Mouse (Mus musculus) stomach, embryonic 14.5 days (tissue): Measurements from ENCODE around the gene Prickle2. TPM values are rescaled to one million over a fixed set of nuclear protein-coding genes. Genes with fewer than 3 reads are reported as not detected.
A peak's percentile ranks its signal among the peaks of the same experiment; 100 is the strongest.

ENCODE experiments used
- ATAC-seq: fragments of 200-750 bp; cut with Nextera tagmentation; 2 replicates; pipeline ENCODE4 v1.8.0; 2017; ENCODE audit warnings: low read depth, moderate TSS enrichment; ENCODE audit not compliant: insufficient number of reproducible peaks, insufficient read depth, low FRiP score
- H3K27ac ChIP-seq: fragments of 300-500 bp; sonication (generic); 2 replicates; pipeline ENCODE4 v1.5.1; 2014; ENCODE audit warnings: mild to moderate bottlenecking, low read length, moderate library complexity, mixed read lengths
- H3K27me3 ChIP-seq: fragments of 300-500 bp; sonication (generic); 2 replicates; pipeline ENCODE4 v1.6.1; 2014; ENCODE audit warnings: low read length, control low read depth, mixed read lengths; ENCODE audit not compliant: control insufficient read depth, insufficient read depth
- H3K36me3 ChIP-seq: fragments of 300-500 bp; sonication (generic); 2 replicates; pipeline ENCODE4 v1.6.1; 2014; ENCODE audit warnings: mild to moderate bottlenecking, control low read depth, low read length, moderate library complexity, mixed read lengths; ENCODE audit not compliant: control insufficient read depth, insufficient read depth
- H3K4me1 ChIP-seq: fragments of 300-500 bp; sonication (generic); 2 replicates; pipeline ENCODE4 v1.6.1; 2014; ENCODE audit warnings: low read length, control low read depth, mixed read lengths; ENCODE audit not compliant: control insufficient read depth, insufficient read depth
- H3K4me2 ChIP-seq: fragments of 300-500 bp; sonication (generic); replicated peaks from 2 replicates; pipeline ENCODE4 v1.6.1; 2014; ENCODE audit warnings: low read depth, low read length, control low read depth
- H3K4me3 ChIP-seq: fragments of 300-500 bp; sonication (generic); 2 replicates; pipeline ENCODE4 v1.5.1; 2014; ENCODE audit warnings: low read depth, low read length, control low read depth
- H3K9ac ChIP-seq: fragments of 300-500 bp; sonication (generic); replicated peaks from 2 replicates; pipeline ENCODE4 v1.6.1; 2014; ENCODE audit warnings: low read depth, mild to moderate bottlenecking, control low read depth, low read length, moderate library complexity, mixed read lengths
- H3K9me3 ChIP-seq: fragments of 300-500 bp; sonication (generic); 2 replicates; pipeline ENCODE4 v1.6.1; 2016; ENCODE audit warnings: low read depth, low read length, control low read depth; ENCODE audit not compliant: control insufficient read depth
- WGBS: fragments of 180-500 bp; shearing (Covaris S2); extraction: QIAGEN DNeasy Blood & Tissue Kit; methylation state at CpG from one replicate; pipeline ENCODE4 v1.1.7; 2014; 5-methylcytosine and 5-hydroxymethylcytosine counted together
- polyA plus RNA-seq: library from polyadenylated mRNA; unstranded; fragments of >200 nt; fragmentation: Nextera tagmentation; extraction: Ambion mirVana; gene quantifications from 2 replicates; pipeline ENCODE4 v1.2.1, GENCODE M21; 2014

The Prickle2 gene
- polyA plus RNA-seq, 1 experiment from 2014 or later, result 13.4 TPM

- Histone ChIP-seq H3K27me3 (no peaks in the 10 kb centered on the region), H3K27ac (peak overlapping the region; percentile 86), H3K36me3 (no peaks in the 10 kb centered on the region), H3K9ac (no peak overlapping the region; the same call in 1 of the 2 replicates), H3K9me3 (no peaks in the 10 kb centered on the region), H3K4me2 (peak overlapping the region; percentile 59), H3K4me3 (peak overlapping the region; percentile 39), H3K4me1 (peaks cover 21% of the 10 kb centered on the region)
- under 1% methylated on average over 21 of the region's 21 CpGs for WGBS
- ATAC-seq, result peak; percentile 61
Observed at GRCm38 (mm10) chr6:92480941-92481689, 224.8 kb downstream of the Prickle2 start.

- 91% methylated on average over 1 of the region's 1 CpGs for WGBS
- ATAC-seq, result no peak
- H3K9me3 ChIP-seq, result no peaks in the 10 kb centered on the region
- H3K36me3 ChIP-seq, result no peaks in the 10 kb centered on the region
- no peak overlapping the region for H3K9ac ChIP-seq
- H3K27me3 ChIP-seq, result no peaks in the 10 kb centered on the region
- peaks cover 21% of the 10 kb centered on the region for H3K4me1 ChIP-seq
- H3K27ac ChIP-seq, result no peak overlapping the region
- no peak overlapping the region for H3K4me3 ChIP-seq
- H3K4me2 ChIP-seq, result peak overlapping the region; percentile 59; the same call in 1 of the 2 replicates
Observed at GRCm38 (mm10) chr6:92478612-92479011, 227.3 kb downstream of the Prickle2 start.

GRCm38 (mm10) chr6:92477621-92478020, 228.3 kb downstream of the Prickle2 start:
- Histone ChIP-seq H3K36me3 (no peaks in the 10 kb centered on the region), H3K27ac (no peak overlapping the region), H3K4me3 (no peak overlapping the region), H3K4me2 (no peak overlapping the region), H3K27me3 (no peaks in the 10 kb centered on the region), H3K9me3 (no peaks in the 10 kb centered on the region), H3K9ac (no peak overlapping the region), H3K4me1 (peaks cover 21% of the 10 kb centered on the region)
- ATAC-seq, result no peak
- 90% methylated on average over 2 of the region's 2 CpGs for WGBS

- Histone ChIP-seq H3K4me3 (no peak overlapping the region), H3K9ac (no peak overlapping the region), H3K27ac (peak overlapping the region; percentile 88), H3K27me3 (no peaks in the 10 kb centered on the region), H3K4me1 (peaks cover 27% of the 10 kb centered on the region), H3K36me3 (no peaks in the 10 kb centered on the region), H3K9me3 (no peaks in the 10 kb centered on the region), H3K4me2 (no peak overlapping the region)
- no peak for ATAC-seq
- WGBS, result 63% methylated on average over 4 of the region's 4 CpGs
Observed at GRCm38 (mm10) chr6:92469456-92469855, 236.5 kb downstream of the Prickle2 start.

- no peaks in the 10 kb centered on the region for H3K9me3 ChIP-seq
- peak overlapping the region; percentile 88 for H3K27ac ChIP-seq
- H3K4me2 ChIP-seq, result no peak overlapping the region
- H3K9ac ChIP-seq, result no peak overlapping the region
- no peak for ATAC-seq
- no peak overlapping the region for H3K4me3 ChIP-seq
- no peaks in the 10 kb centered on the region for H3K36me3 ChIP-seq
- 38% methylated on average over 4 of the region's 4 CpGs for WGBS
- H3K4me1 ChIP-seq, result peaks cover 33% of the 10 kb centered on the region
- H3K27me3 ChIP-seq, result no peaks in the 10 kb centered on the region
Observed at GRCm38 (mm10) chr6:92468892-92469291, 237.1 kb downstream of the Prickle2 start.

GRCm38 (mm10) chr6:92468383-92468791, 237.6 kb downstream of the Prickle2 start:
- H3K4me2 ChIP-seq, result no peak overlapping the region
- no peak overlapping the region for H3K9ac ChIP-seq
- H3K4me3 ChIP-seq, result no peak overlapping the region
- H3K9me3 ChIP-seq, result no peaks in the 10 kb centered on the region
- H3K4me1 ChIP-seq, result peaks cover 38% of the 10 kb centered on the region
- H3K27me3 ChIP-seq, result no peaks in the 10 kb centered on the region
- ATAC-seq, result peak; percentile 75; the same call in 1 of the 2 replicates
- WGBS, result 32% methylated on average over 3 of the region's 3 CpGs
- peak overlapping the region; percentile 88 for H3K27ac ChIP-seq
- H3K36me3 ChIP-seq, result no peaks in the 10 kb centered on the region

GRCm38 (mm10) chr6:92467343-92467742, 238.6 kb downstream of the Prickle2 start:
- no peak overlapping the region for H3K4me3 ChIP-seq
- WGBS, result 76% methylated on average over 2 of the region's 2 CpGs

GRCm38 (mm10) chr6:92465666-92466065, 240.3 kb downstream of the Prickle2 start:
- Histone ChIP-seq H3K4me2 (no peak overlapping the region), H3K27ac (no peak overlapping the region), H3K36me3 (no peaks in the 10 kb centered on the region), H3K4me1 (peaks cover 42% of the 10 kb centered on the region), H3K4me3 (no peak overlapping the region), H3K9ac (no peak overlapping the region), H3K27me3 (no peaks in the 10 kb centered on the region), H3K9me3 (no peaks in the 10 kb centered on the region)
- no peak for ATAC-seq
- WGBS, result 90% methylated on average over 1 of the region's 1 CpGs

More at GRCm38 (mm10) chr6:92467343-92467742, 238.6 kb downstream of the Prickle2 start:
- H3K27me3 ChIP-seq, result no peaks in the 10 kb centered on the region
- H3K36me3 ChIP-seq, result no peaks in the 10 kb centered on the region
- H3K9ac ChIP-seq, result no peak overlapping the region
- H3K27ac ChIP-seq, result no peak overlapping the region; the same call in 1 of the 2 replicates
- no peak overlapping the region for H3K4me2 ChIP-seq
- no peak for ATAC-seq
- H3K4me1 ChIP-seq, result peaks cover 38% of the 10 kb centered on the region
- no peaks in the 10 kb centered on the region for H3K9me3 ChIP-seq
